Mouse (Mus musculus): ENCODE results near the gene Tcf19.

GRCm38 (mm10) chr17:35515911-35516640 lies 548 bp downstream of the Tcf19 start:
- no peak for TF ChIP-seq GATA1 (IDR thresholded peaks at IDR 0.05; ENCODE audit: borderline replicate concordance, low read length)
- TF ChIP-seq FLI1 (IDR thresholded peaks at IDR 0.05; ENCODE audit: low read length) = no peak

All from megakaryocyte, embryonic 14.5 days (primary cell).